Mouse (Mus musculus) forebrain, postnatal 0 days (tissue): Measurements from ENCODE around the gene Aspdh. TPM values are rescaled to one million over a fixed set of nuclear protein-coding genes. Genes with fewer than 3 reads are reported as not detected.

Experiments
- ATAC-seq: fragments of 200-750 bp; cut with Nextera tagmentation; 2 replicates; pipeline ENCODE4 v1.8.0; 2017; ENCODE audit warnings: mild to moderate bottlenecking, moderate library complexity
- DNase-seq: peaks from one replicate; pipeline ENCODE4 v3.0.0-alpha.2; 2015
- H3K27ac ChIP-seq: fragments of 300-500 bp; sonication (generic); 2 replicates; pipeline ENCODE4 v1.5.1; 2014; ENCODE audit warnings: low read depth, mild to moderate bottlenecking, antibody characterized with exemption, low read length, moderate library complexity, mixed read lengths
- H3K27me3 ChIP-seq: fragments of 300-500 bp; sonication (generic); 2 replicates; pipeline ENCODE4 v1.6.1; 2014; ENCODE audit warnings: mild to moderate bottlenecking, low read length, mixed read lengths; ENCODE audit not compliant: insufficient read depth
- H3K36me3 ChIP-seq: fragments of 300-500 bp; sonication (generic); 2 replicates; pipeline ENCODE4 v1.6.1; 2014; ENCODE audit warnings: mild to moderate bottlenecking, moderate library complexity; ENCODE audit not compliant: insufficient read depth
- H3K4me1 ChIP-seq: fragments of 300-500 bp; sonication (generic); 2 replicates; pipeline ENCODE4 v1.6.1; 2014; ENCODE audit warnings: antibody characterized with exemption; ENCODE audit not compliant: insufficient read depth
- H3K4me2 ChIP-seq: fragments of 300-500 bp; sonication (generic); 2 replicates; pipeline ENCODE4 v1.6.1; 2014; ENCODE audit warnings: low read depth, mild to moderate bottlenecking, moderate library complexity
- H3K4me3 ChIP-seq: fragments of 300-500 bp; sonication (generic); 2 replicates; pipeline ENCODE4 v1.5.1; 2014; ENCODE audit warnings: low read depth, low read length, mixed read lengths
- H3K9ac ChIP-seq: fragments of 300-500 bp; sonication (generic); 2 replicates; pipeline ENCODE4 v1.6.1; 2014; ENCODE audit warnings: mild to moderate bottlenecking
- H3K9me3 ChIP-seq: fragments of 300-500 bp; sonication (generic); 2 replicates; pipeline ENCODE4 v1.6.1; 2016; ENCODE audit warnings: low read length
- CTCF ChIP-seq: sonication (generic); IDR thresholded peaks from 2 replicates; pipeline ENCODE4 v1.5.1; 2016; ENCODE audit warnings: antibody characterized with exemption, control low read depth, low read depth
- WGBS: fragments of 180-500 bp; shearing (Covaris S2); extraction: QIAGEN DNeasy Blood & Tissue Kit; methylation state at CpG from one replicate; pipeline ENCODE4 v1.1.7; 2014; 5-methylcytosine and 5-hydroxymethylcytosine counted together
- polyA plus RNA-seq: library from polyadenylated mRNA; unstranded; fragments of >200 nt; fragmentation: Nextera tagmentation; extraction: Ambion mirVana; gene quantifications from 2 replicates; pipeline ENCODE4 v1.2.1, GENCODE M21; 2015
- total RNA-seq: library from RNA; depleted of rRNA; stranded (reverse); fragments of >200 nt; gene quantifications from 2 replicates; pipeline ENCODE4 v1.2.3, GENCODE M21; 2014

The Aspdh gene
- total and polyA plus RNA-seq, 2 experiments from 2014 or later: 2.2 to 20.3 TPM

DNA sequence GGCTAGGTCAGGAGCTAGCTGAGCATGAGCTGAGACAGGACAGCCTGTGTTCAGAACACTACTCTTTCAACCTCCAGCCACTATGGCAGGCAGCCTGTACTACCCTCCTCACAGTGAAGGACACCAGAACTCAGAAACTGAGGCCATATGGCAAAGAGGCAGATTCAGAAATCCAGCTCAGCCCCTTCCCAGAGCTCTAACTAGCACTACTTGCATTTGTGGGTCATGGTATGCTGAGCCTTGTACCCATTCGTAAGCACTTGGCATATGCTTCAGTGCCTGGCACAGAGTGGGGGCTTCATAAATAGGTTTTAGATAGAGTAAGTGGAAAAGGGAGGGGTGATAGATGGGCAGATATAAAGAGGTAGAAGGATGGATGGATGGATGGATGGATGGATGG is 24.7 kb upstream of the Aspdh start:
- no peak for ATAC-seq
- no peak for DNase-seq
- 73% methylated on average over 1 of the region's 1 CpGs for WGBS
- no peak for TF ChIP-seq CTCF
- Histone ChIP-seq H3K9ac (no peak overlapping the region), H3K4me2 (no peak overlapping the region), H3K4me3 (no peak overlapping the region), H3K36me3 (peaks cover 16% of the 10 kb centered on the region; the same call in 1 of the 2 replicates), H3K27me3 (no peaks in the 10 kb centered on the region), H3K9me3 (no peaks in the 10 kb centered on the region), H3K27ac (peak overlapping the region; percentile 40; the same call in 1 of the 2 replicates), H3K4me1 (peaks cover 17% of the 10 kb centered on the region)

DNA sequence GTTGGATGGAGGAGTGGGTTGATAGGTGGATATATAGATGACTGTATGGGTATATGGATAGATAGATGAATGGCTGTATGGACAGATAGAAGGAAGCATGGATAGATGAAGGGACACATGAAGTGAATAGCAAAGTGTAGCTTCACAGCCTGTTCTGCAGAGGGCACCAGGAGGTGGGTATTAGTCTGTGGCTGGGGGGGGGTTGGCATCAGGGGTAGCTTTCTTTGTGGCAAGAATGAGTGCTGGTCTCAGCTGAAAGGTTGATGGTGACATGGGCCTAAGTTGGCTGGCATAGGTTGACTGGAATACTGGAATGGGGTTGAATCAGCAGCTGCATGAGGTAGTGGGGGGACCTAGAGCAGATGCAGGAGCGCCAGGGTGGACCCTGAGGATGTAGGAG is 24.0 kb upstream of the Aspdh start:
- ATAC-seq (peak; percentile 8), DNase-seq (peak; percentile 55)
- H3K36me3 ChIP-seq: peaks cover 19% of the 10 kb centered on the region; the same call in 1 of the 2 replicates
- 7% methylated on average over 1 of the region's 1 CpGs for WGBS
- peaks cover 17% of the 10 kb centered on the region for H3K4me1 ChIP-seq
- no peaks in the 10 kb centered on the region for H3K9me3 ChIP-seq
- peak overlapping the region; percentile 99 for H3K9ac ChIP-seq
- H3K27ac ChIP-seq: peak overlapping the region; percentile 98
- peak overlapping the region; percentile 90 for H3K4me3 ChIP-seq
- no peaks in the 10 kb centered on the region for H3K27me3 ChIP-seq
- peak overlapping the region; percentile 92 for H3K4me2 ChIP-seq
- peak; percentile 36; the same call in 1 of the 2 replicates for TF ChIP-seq CTCF

DNA sequence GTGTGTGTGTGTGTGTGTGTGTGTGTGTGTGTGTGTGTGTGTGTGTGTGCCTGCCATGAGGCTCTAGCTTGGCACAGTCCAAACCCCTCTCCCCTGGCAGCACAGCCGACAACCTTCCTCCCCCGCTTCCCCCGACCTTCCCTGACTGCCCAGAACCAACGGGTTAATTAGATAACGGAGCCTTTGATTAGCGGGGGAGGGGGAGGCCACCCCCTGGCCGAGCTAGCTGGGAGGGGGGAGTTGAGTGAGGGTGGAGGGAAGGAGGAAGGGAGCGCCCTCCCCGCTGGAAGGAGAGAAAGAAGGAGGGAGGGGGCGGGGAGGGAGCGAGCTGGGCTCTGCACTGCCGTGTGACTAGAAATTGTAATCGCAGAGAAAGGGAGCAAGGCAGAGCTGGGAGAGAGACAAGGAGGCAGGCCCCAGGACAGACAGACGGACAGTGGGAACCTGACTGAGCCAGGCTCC is 23.5 kb upstream of the Aspdh start:
- peaks cover 17% of the 10 kb centered on the region for H3K4me1 ChIP-seq
- ATAC-seq: peak; percentile 81
- peaks cover 23% of the 10 kb centered on the region for H3K36me3 ChIP-seq
- peak overlapping the region; percentile 92 for H3K4me2 ChIP-seq
- H3K9ac ChIP-seq: peak overlapping the region; percentile 99
- peak; percentile 90 for DNase-seq
- no peak for TF ChIP-seq CTCF
- H3K4me3 ChIP-seq: peak overlapping the region; percentile 90
- H3K9me3 ChIP-seq: no peaks in the 10 kb centered on the region
- H3K27ac ChIP-seq: peak overlapping the region; percentile 98
- WGBS: 2% methylated on average over 12 of the region's 14 CpGs
- H3K27me3 ChIP-seq: no peaks in the 10 kb centered on the region

DNA sequence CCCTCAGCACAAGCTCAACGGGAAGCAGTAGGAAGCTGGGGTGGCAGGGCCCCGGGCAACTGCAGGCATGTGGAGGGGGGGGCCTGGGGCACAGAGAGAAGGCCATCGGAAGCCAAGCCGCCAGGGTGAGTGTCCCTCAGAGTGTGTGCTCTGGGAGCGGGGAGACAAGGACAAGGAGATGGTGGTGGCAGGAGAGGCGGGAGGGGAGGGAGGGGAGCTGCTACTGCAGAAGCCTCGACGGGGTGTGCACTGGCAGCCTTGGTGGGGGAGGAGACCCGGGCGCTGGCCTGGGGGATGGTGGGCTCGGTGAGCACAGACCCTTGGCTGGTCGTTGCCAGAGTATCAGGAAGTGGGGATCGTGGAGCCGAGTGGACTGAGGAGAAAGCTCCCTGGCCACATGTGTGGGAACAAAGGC is 22.8 kb upstream of the Aspdh start:
- peak; percentile 50 for ATAC-seq
- peak overlapping the region; percentile 92 for H3K4me2 ChIP-seq
- H3K27me3 ChIP-seq: no peaks in the 10 kb centered on the region
- H3K4me3 ChIP-seq: peak overlapping the region; percentile 90
- peak overlapping the region; percentile 98 for H3K27ac ChIP-seq
- H3K4me1 ChIP-seq: peaks cover 22% of the 10 kb centered on the region
- peak; percentile 77 for DNase-seq
- WGBS: 2% methylated on average over 13 of the region's 14 CpGs
- peaks cover 28% of the 10 kb centered on the region for H3K36me3 ChIP-seq
- peak overlapping the region; percentile 99 for H3K9ac ChIP-seq
- no peaks in the 10 kb centered on the region for H3K9me3 ChIP-seq
- TF ChIP-seq CTCF: no peak

DNA sequence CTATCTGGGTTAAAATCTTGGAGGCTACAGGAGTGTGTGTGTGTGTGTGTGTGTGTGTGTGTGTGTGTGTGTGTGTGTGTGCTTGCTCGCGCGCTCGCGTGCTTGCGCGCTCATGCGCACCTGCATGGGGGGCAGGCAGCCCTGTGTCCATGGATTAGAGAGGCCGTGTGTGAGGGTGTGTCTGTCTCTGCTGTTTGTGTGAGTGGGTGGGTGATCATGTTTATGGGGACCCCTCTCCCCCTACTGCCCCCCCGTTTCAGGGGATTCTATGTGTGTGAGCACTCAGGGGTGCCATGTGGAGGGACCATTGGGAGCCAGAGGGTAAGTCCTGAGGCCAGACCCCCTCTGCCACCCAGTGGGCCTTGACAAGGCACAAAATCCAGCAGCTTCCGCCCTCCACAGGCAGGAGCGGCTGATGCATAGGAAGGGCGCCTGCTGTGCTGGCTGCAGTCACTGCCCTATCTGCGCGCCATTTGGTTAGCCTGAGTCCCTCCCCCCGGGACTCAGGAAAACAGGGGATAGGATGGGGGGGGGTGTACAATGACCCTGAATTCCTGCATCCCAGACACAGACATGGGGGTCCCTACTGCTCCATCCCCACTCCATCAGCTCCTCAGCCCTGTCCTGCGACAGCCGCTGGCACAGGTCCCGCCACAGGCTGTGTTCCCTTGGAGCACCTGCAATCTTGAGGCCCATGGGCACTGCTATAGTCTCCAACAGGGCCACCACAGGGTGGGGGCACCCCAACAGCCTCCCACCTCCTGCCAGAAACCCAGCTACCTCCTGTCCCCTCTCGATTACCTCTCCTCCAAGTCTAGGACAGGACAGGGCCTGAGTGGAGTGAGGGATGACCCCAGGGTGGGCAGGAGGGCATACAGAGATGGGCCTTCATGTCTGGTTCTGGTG is 21.7 kb upstream of the Aspdh start:
- Histone ChIP-seq H3K27me3 (no peaks in the 10 kb centered on the region), H3K9ac (peak overlapping the region; percentile 99), H3K9me3 (no peaks in the 10 kb centered on the region), H3K36me3 (peaks cover 40% of the 10 kb centered on the region), H3K4me2 (peak overlapping the region; percentile 92), H3K4me3 (peak overlapping the region; percentile 90), H3K27ac (peak overlapping the region; percentile 98), H3K4me1 (peaks cover 23% of the 10 kb centered on the region)
- peak; percentile 53 for ATAC-seq
- WGBS: 4% methylated on average over 20 of the region's 20 CpGs
- TF ChIP-seq CTCF: peak; percentile 68
- peak; percentile 75 for DNase-seq

DNA sequence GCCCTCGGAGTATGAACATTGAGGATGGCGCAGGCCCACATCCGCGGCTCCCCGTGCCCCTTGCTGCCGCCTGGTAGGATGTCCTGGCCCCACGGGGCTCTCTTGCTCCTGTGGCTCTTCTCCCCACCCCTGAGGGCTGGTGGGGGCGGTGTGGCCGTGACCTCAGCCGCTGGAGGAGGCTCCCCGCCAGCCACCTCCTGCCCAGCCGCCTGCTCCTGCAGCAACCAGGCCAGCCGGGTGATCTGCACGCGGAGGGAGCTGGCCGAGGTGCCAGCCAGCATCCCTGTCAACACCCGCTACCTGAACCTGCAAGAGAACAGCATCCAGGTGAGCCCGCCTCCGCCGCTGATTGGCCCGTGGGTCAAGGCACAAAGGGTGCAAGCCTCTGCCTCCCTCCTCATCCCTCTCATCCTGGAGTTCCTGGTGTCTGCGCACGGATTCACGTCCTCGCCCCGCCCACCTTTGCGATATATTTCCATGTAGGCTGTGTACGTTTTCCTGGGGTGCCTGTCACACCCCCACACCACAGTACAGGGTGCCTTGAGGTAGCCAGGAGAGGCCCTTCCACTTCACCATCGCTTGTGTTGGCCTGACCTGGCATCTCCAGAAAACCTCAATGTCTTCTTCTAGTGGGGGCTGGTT is 20.2 kb upstream of the Aspdh start:
- Histone ChIP-seq H3K4me1 (peaks cover 23% of the 10 kb centered on the region), H3K27ac (peak overlapping the region; percentile 29; the same call in 1 of the 2 replicates), H3K4me2 (peak overlapping the region; percentile 92), H3K27me3 (no peaks in the 10 kb centered on the region), H3K9me3 (no peaks in the 10 kb centered on the region), H3K36me3 (peaks cover 54% of the 10 kb centered on the region), H3K4me3 (peak overlapping the region; percentile 90), H3K9ac (peak overlapping the region; percentile 99)
- TF ChIP-seq CTCF: no peak
- 40% methylated on average over 29 of the region's 29 CpGs for WGBS
- DNase-seq (no peak), ATAC-seq (no peak)
